Mouse (Mus musculus) heart, postnatal 0 days (tissue): ENCODE measurements around the gene Klhl32. TPM values are rescaled to one million over a fixed set of nuclear protein-coding genes. Genes with fewer than 3 reads are reported as not detected.

Experiments used
- ATAC-seq: fragments of 200-750 bp; cut with Nextera tagmentation; 2 replicates; pipeline ENCODE4 v1.8.0; 2017; ENCODE audit warnings: low read depth, moderate number of reproducible peaks, moderate library complexity; ENCODE audit not compliant: insufficient read depth
- DNase-seq: peaks from one replicate; pipeline ENCODE4 v3.0.0-alpha.2; 2016; ENCODE audit warnings: low spot score
- H3K27ac ChIP-seq: fragments of 300-500 bp; sonication (generic); 2 replicates; pipeline ENCODE4 v1.5.1; 2014; ENCODE audit warnings: low read depth, mild to moderate bottlenecking
- H3K27me3 ChIP-seq: fragments of 300-500 bp; sonication (generic); 2 replicates; pipeline ENCODE4 v1.6.1; 2014; ENCODE audit warnings: low read length, mixed read lengths; ENCODE audit not compliant: control insufficient read depth, insufficient read depth
- H3K36me3 ChIP-seq: fragments of 300-500 bp; sonication (generic); replicated peaks from 2 replicates; pipeline ENCODE4 v1.6.1; 2014; ENCODE audit warnings: low read length, mixed read lengths; ENCODE audit not compliant: control insufficient read depth, insufficient read depth
- H3K4me1 ChIP-seq: fragments of 300-500 bp; sonication (generic); 2 replicates; pipeline ENCODE4 v1.6.1; 2014; ENCODE audit warnings: antibody characterized with exemption; ENCODE audit not compliant: control insufficient read depth, insufficient read depth
- H3K4me2 ChIP-seq: fragments of 300-500 bp; sonication (generic); 2 replicates; pipeline ENCODE4 v1.6.1; 2014; ENCODE audit warnings: low read depth, mild to moderate bottlenecking, low read length, moderate library complexity
- H3K4me3 ChIP-seq: fragments of 300-500 bp; sonication (generic); 2 replicates; pipeline ENCODE4 v1.5.1; 2014; ENCODE audit warnings: low read depth, low read length
- H3K9ac ChIP-seq: fragments of 300-500 bp; sonication (generic); replicated peaks from 2 replicates; pipeline ENCODE4 v1.6.1; 2014; ENCODE audit warnings: low read depth, low read length, mixed read lengths
- H3K9me3 ChIP-seq: fragments of 300-500 bp; sonication (generic); replicated peaks from 2 replicates; pipeline ENCODE4 v1.6.1; 2016; ENCODE audit warnings: low read length; ENCODE audit not compliant: control insufficient read depth
- CTCF ChIP-seq: IDR thresholded peaks from 2 replicates; pipeline ENCODE4 v1.5.1; 2016; ENCODE audit warnings: antibody characterized with exemption, control low read depth, low read depth
- EP300 ChIP-seq: IDR thresholded peaks from 2 replicates; pipeline ENCODE4 v1.6.1; 2016; ENCODE audit warnings: antibody characterized with exemption, low read depth
- WGBS: fragments of 180-500 bp; shearing (Covaris S2); extraction: QIAGEN DNeasy Blood & Tissue Kit; methylation state at CpG from one replicate; pipeline ENCODE4 v1.1.7; 2014; 5-methylcytosine and 5-hydroxymethylcytosine counted together
- polyA plus RNA-seq: library from polyadenylated mRNA; unstranded; fragments of >200 nt; fragmentation: Nextera tagmentation; extraction: Ambion mirVana; gene quantifications from 2 replicates; pipeline ENCODE4 v1.2.1, GENCODE M21; 2015
- total RNA-seq: library from RNA; depleted of rRNA; stranded (reverse); fragments of >200 nt; gene quantifications from 2 replicates; pipeline ENCODE4 v1.2.3, GENCODE M21; 2014; ENCODE audit warnings: low replicate concordance

Klhl32 gene
- total and polyA plus RNA-seq, 2 experiments from 2014 or later = 6.2 to 12.3 TPM

DNA sequence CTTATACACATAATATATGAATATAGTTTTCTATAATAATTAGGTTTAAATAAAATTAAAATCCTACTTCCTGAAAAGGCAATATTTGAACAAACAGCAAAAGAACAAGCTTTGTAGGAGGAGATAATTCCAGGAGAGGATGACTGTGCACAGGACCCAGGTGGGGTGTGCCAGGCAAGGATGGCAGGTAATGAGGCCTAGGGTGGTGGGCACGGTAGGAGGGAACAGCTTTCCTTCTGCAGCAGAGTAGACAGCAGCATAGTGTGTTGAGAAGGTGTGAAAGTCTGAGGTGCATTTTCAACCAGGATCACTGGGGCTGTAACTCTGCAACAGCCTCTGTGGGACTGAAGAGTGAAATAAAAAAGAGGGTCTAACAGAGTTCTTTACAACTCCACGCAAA is 85.0 kb downstream of the Klhl32 start:
- Histone ChIP-seq H3K36me3 (no peaks in the 10 kb centered on the region), H3K9me3 (no peaks in the 10 kb centered on the region), H3K9ac (no peak overlapping the region), H3K4me3 (no peak overlapping the region), H3K27ac (no peak overlapping the region), H3K4me2 (no peak overlapping the region), H3K4me1 (no peaks in the 10 kb centered on the region), H3K27me3 (no peaks in the 10 kb centered on the region)
- 74% methylated on average over 2 of the region's 2 CpGs for WGBS
- TF ChIP-seq CTCF = no peak
- no peak for TF ChIP-seq EP300
- ATAC-seq (no peak), DNase-seq (no peak)

GRCm38 (mm10) chr4:24765469-24765868 is 85.5 kb downstream of the Klhl32 start:
- no peaks in the 10 kb centered on the region for H3K36me3 ChIP-seq
- no peaks in the 10 kb centered on the region for H3K4me1 ChIP-seq
- H3K27ac ChIP-seq = no peak overlapping the region
- no peak overlapping the region for H3K4me3 ChIP-seq
- no peaks in the 10 kb centered on the region for H3K27me3 ChIP-seq
- DNase-seq = no peak
- TF ChIP-seq CTCF = no peak
- no peak for TF ChIP-seq EP300
- no peak overlapping the region for H3K4me2 ChIP-seq
- WGBS = 57% methylated on average over 3 of the region's 3 CpGs
- no peak overlapping the region for H3K9ac ChIP-seq
- no peaks in the 10 kb centered on the region for H3K9me3 ChIP-seq
- ATAC-seq = no peak

GRCm38 (mm10) chr4:24764558-24764957 is 86.4 kb downstream of the Klhl32 start:
- H3K9ac ChIP-seq = no peak overlapping the region
- WGBS = 66% methylated on average over 2 of the region's 2 CpGs
- DNase-seq = no peak
- H3K9me3 ChIP-seq = no peaks in the 10 kb centered on the region
- no peaks in the 10 kb centered on the region for H3K4me1 ChIP-seq
- no peaks in the 10 kb centered on the region for H3K36me3 ChIP-seq
- no peak for ATAC-seq
- H3K27ac ChIP-seq = no peak overlapping the region
- H3K4me2 ChIP-seq = no peak overlapping the region
- H3K27me3 ChIP-seq = no peaks in the 10 kb centered on the region
- H3K4me3 ChIP-seq = no peak overlapping the region
- TF ChIP-seq CTCF = no peak
- TF ChIP-seq EP300 = no peak

DNA sequence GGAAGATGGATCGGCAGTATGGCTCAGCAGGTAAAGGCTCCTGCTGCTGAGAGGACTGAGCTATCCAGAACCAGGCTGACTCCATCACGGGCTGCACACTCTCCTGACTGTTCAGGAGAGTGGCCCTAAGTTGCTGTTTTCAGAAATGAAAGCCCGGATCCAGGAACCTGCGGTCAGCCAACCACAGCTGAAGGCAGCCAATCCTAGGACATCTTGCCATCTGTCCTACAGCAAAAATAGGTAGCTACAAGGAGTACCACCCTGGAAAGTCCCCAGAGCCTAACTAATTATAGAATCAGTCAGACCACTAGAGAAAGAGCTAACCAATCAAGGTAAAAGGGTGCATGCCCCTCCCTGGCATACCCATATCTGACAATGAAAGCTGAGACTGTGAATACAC is 87.5 kb downstream of the Klhl32 start:
- 73% methylated on average over 4 of the region's 4 CpGs for WGBS

DNA sequence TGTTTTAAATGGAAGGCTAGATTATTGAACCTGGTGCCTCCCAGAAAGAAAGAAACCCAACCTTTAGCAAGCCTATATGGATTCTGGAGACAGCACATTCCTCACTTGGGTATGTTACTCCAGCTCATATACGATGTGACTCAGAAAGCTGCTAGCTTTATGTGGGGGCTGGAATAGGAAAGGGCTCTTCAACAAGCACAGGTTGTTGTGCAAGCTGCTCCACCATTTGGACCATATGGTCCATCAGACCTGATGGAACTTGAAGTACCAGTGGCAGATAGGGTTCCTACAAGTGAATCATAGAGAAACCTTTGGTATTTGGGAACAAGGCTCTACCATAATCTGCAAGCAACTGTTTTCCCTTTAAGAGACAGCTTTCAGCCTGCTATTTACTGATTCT is 92.0 kb downstream of the Klhl32 start:
- no peaks in the 10 kb centered on the region for H3K4me1 ChIP-seq
- 88% methylated on average over 1 of the region's 1 CpGs for WGBS
- TF ChIP-seq CTCF = no peak
- no peak overlapping the region for H3K27ac ChIP-seq
- DNase-seq (no peak), ATAC-seq (no peak)
- no peaks in the 10 kb centered on the region for H3K9me3 ChIP-seq
- H3K27me3 ChIP-seq = no peaks in the 10 kb centered on the region
- no peak overlapping the region for H3K9ac ChIP-seq
- H3K4me3 ChIP-seq = no peak overlapping the region
- no peaks in the 10 kb centered on the region for H3K36me3 ChIP-seq
- no peak overlapping the region for H3K4me2 ChIP-seq

More for the DNA sequence above, 87.5 kb downstream of the Klhl32 start:
- no peak for DNase-seq
- Histone ChIP-seq H3K27ac (no peak overlapping the region), H3K9ac (no peak overlapping the region), H3K27me3 (no peaks in the 10 kb centered on the region), H3K4me2 (no peak overlapping the region), H3K36me3 (no peaks in the 10 kb centered on the region), H3K4me1 (no peaks in the 10 kb centered on the region), H3K9me3 (no peaks in the 10 kb centered on the region), H3K4me3 (no peak overlapping the region)
- TF ChIP-seq CTCF (no peak), EP300 (no peak)
- no peak for ATAC-seq

GRCm38 (mm10) chr4:24752517-24753208 is 98.3 kb downstream of the Klhl32 start:
- DNase-seq (no peak), ATAC-seq (no peak)
- Histone ChIP-seq H3K4me1 (no peaks in the 10 kb centered on the region), H3K27me3 (no peaks in the 10 kb centered on the region), H3K27ac (no peak overlapping the region), H3K9me3 (no peaks in the 10 kb centered on the region), H3K36me3 (no peaks in the 10 kb centered on the region), H3K9ac (no peak overlapping the region), H3K4me2 (no peak overlapping the region), H3K4me3 (no peak overlapping the region)
- no peak for TF ChIP-seq EP300
- no peak for TF ChIP-seq CTCF
- WGBS = 77% methylated on average over 8 of the region's 8 CpGs
